Mouse (Mus musculus): ENCODE measurements around the gene Uhrf1bp1l.

The Uhrf1bp1l gene

GRCm38 (mm10) chr10:89746581-89746980, 1.8 kb downstream of the Uhrf1bp1l start:
- no peak for DNase-seq (ENCODE audit: low spot score)

- no peak for DNase-seq (ENCODE audit: low spot score)
These were observed 2.6 kb downstream of the Uhrf1bp1l start for GRCm38 (mm10) chr10:89747221-89747905.

- no peak for DNase-seq (ENCODE audit: low spot score)
These were observed 3.1 kb downstream of the Uhrf1bp1l start for GRCm38 (mm10) chr10:89747911-89748310.

GRCm38 (mm10) chr10:89748619-89749018, 3.8 kb downstream of the Uhrf1bp1l start:
- no peak for DNase-seq (ENCODE audit: low spot score)

- DNase-seq (ENCODE audit: low spot score) = no peak
These were observed 6.3 kb downstream of the Uhrf1bp1l start for GRCm38 (mm10) chr10:89751069-89751468.

- DNase-seq (ENCODE audit: low spot score) = no peak
These were observed 10.4 kb downstream of the Uhrf1bp1l start for GRCm38 (mm10) chr10:89755231-89755630.

- no peak for DNase-seq (ENCODE audit: low spot score)
These were observed 16.0 kb downstream of the Uhrf1bp1l start for GRCm38 (mm10) chr10:89760772-89761171.

GRCm38 (mm10) chr10:89764457-89765121, 19.8 kb downstream of the Uhrf1bp1l start:
- no peak for DNase-seq (ENCODE audit: low spot score)

- DNase-seq (ENCODE audit: low spot score) = no peak
These were observed 21.3 kb downstream of the Uhrf1bp1l start for GRCm38 (mm10) chr10:89765790-89766714.

GRCm38 (mm10) chr10:89768352-89769020, 23.7 kb downstream of the Uhrf1bp1l start:
- DNase-seq (ENCODE audit: low spot score) = no peak

- no peak for DNase-seq (ENCODE audit: low spot score)
These were observed 24.3 kb downstream of the Uhrf1bp1l start for GRCm38 (mm10) chr10:89769096-89769495.

- no peak for DNase-seq (ENCODE audit: low spot score)
These were observed 27.1 kb downstream of the Uhrf1bp1l start for GRCm38 (mm10) chr10:89771894-89772293.

- no peak for DNase-seq (ENCODE audit: low spot score)
These were observed 31.2 kb downstream of the Uhrf1bp1l start for GRCm38 (mm10) chr10:89776029-89776428.

- DNase-seq (ENCODE audit: low spot score) = no peak
These were observed 47.1 kb downstream of the Uhrf1bp1l start for GRCm38 (mm10) chr10:89791870-89792269.

GRCm38 (mm10) chr10:89794121-89794520, 49.3 kb downstream of the Uhrf1bp1l start:
- no peak for DNase-seq (ENCODE audit: low spot score)

GRCm38 (mm10) chr10:89819146-89819545, 74.4 kb downstream of the Uhrf1bp1l start:
- DNase-seq (ENCODE audit: low spot score) = no peak

- no peak for DNase-seq (ENCODE audit: low spot score)
These were observed 79.1 kb downstream of the Uhrf1bp1l start for GRCm38 (mm10) chr10:89823906-89824305.

- DNase-seq (ENCODE audit: low spot score) = no peak
These were observed 82.1 kb downstream of the Uhrf1bp1l start for GRCm38 (mm10) chr10:89826896-89827295.

GRCm38 (mm10) chr10:89832334-89832733, 87.5 kb downstream of the Uhrf1bp1l start:
- no peak for DNase-seq (ENCODE audit: low spot score)

- DNase-seq (ENCODE audit: low spot score) = no peak
These were observed 88.4 kb downstream of the Uhrf1bp1l start for GRCm38 (mm10) chr10:89833166-89833565.

- no peak for DNase-seq (ENCODE audit: low spot score)
These were observed 92.7 kb downstream of the Uhrf1bp1l start for GRCm38 (mm10) chr10:89837476-89837875.

- no peak for DNase-seq (ENCODE audit: low spot score)
These were observed 94.0 kb downstream of the Uhrf1bp1l start for GRCm38 (mm10) chr10:89838834-89839233.
